Mouse (Mus musculus): ENCODE measurements around the gene Dhcr24.

Gene Dhcr24

DNA sequence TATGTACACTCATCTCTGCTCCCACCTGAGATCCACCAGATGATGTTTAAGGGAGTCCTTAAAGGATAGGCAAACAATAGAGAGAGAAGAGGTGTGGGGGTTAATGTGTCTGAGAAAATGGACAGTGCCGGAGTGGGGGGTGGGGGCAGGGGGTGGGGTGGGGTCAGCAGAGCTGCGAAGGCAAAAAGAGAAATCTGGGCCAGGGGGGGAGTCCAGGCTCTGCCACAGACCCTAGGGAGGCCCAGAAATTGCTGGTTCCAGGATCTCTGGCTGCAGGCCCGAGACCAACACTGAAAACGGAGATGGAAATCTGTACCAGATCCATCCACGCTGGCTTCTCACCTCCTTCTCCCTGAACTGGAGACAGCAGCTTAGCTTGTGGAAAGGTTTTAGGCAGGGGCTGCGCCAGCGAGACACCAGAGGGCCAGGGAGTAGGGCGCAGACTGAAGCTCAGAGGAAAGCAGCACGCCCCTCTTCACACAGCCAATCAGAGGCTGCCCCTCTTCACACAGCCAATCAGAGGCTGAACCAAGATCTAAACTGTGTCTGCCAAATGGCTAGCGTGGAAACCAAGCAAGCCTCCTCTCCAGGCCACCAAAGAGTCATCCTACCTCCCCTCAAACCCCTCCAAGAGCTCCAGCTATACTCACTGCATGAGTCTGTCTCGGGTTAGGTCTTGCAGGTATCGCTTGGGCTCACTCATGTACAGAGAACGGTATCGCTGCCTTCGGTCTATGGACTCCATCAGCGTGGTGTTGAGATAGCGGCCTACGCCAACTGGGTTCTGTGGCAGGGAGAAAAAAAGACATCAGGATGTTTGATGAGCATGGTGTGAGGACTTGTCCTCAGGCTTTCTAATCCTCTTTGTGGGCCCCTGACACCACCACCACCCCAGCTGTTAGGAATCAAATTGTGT, 46.1 kb downstream of the Dhcr24 start:
- DNase-seq (ENCODE audit: low spot score) = no peak

DNA sequence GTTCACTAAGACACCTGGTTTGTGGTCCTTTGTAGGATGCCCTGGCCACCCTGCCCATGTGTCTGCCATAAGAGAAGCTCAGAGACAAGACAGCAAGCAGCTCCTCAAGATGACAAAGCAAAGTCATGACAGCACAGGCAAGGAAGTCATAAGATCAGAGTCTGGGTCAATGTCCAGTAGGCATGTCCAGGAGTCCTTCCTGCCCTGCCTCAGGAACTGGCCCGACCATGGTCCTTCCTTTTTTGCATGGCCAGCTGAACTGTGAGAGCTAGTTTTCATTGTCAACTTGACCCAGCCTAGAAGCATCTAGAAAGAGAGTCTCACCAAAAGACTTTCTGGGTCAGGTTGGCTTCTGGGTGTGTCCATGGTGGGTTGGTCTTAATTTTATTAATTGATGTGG, 47.1 kb downstream of the Dhcr24 start:
- DNase-seq (ENCODE audit: low spot score) = no peak

DNA sequence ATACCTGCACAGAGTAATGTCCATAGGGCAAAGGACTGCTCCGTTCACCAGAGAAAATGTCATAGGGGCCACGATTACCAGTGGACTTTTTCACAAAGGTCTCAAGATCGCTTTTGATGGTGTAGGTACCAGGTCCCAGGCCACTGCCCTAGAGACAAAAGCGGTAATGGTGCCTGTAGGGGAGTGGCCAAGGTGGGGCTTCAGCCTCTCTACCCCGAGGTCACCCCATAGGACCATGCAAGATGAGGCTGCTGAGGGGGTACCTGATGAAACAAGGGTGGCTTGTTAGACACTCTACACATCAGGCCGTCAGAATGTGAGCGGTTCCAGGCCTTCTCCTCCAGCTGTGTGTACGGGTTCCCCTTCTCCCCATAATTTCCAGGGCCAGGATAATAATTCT, 52.3 kb downstream of the Dhcr24 start:
- DNase-seq (ENCODE audit: low spot score) = no peak

DNA sequence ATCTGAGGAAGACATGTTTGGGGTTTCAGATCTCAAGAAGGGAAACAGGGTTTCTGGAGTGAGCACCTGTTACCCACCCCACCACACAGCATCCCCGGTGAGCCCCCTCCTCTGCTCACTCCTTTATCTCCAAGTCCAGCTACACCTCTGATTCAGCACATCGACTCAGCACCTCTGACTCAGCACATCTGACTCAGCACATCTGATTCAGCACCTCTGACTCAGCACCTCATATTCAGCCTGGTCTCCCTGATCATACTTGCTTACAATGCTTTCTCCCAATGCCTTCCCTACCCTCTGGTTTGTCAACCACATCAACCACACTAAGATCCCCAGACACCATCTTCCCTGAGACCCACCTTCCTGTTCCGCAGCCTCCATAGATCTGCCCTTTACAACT, 52.7 kb downstream of the Dhcr24 start:
- DNase-seq (ENCODE audit: low spot score) = no peak

DNA sequence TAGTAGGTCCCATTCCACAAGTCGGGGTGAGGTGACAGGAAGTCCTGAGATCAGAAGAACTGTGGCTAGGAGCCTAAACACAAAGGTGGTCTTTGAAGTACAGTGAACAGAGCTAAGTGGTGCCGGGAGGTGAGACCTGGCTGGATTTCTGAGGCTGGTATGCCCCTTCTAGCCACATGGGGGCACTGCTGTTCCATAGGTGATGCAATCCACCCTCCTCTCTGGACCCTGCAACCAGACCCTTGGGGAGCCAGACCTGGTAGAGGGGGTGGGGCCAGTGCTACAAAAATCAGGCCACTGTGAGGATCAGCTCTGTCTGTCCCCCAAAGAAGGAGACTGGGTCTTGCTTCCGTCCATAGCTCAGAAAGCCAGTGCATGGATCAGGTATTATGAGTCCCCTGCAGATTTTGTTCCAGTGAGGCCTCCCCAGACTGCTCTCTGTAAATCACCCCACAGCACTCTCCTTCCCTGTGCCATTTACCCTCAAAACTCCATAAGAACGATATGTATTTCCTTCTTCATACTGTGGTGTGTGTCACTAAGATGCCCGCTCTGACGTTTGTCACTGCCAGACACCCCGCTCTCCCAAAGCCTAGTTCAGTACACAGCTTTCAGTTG, 53.5 kb downstream of the Dhcr24 start:
- DNase-seq (ENCODE audit: low spot score) = peak; percentile 55

DNA sequence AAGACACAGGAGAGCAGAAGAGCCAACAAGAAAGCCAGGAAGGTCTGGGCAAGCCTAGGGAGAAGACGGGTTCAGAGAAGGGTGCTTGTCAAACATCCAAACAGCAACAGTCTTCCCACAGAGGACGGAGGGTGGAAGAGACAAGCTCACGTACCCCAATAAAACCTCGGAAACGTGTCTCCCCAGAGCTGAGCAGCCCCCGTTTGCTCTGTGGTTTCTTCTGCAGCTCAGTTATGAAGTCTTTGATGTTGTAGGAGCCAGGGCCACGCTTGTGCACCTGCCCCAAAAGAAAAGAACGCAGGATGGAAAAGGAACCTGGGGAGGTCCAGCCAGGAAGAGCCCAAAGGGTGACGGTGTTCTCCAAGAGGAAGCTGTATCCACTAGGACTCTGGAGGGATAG, 54.0 kb downstream of the Dhcr24 start:
- no peak for DNase-seq (ENCODE audit: low spot score)

DNA sequence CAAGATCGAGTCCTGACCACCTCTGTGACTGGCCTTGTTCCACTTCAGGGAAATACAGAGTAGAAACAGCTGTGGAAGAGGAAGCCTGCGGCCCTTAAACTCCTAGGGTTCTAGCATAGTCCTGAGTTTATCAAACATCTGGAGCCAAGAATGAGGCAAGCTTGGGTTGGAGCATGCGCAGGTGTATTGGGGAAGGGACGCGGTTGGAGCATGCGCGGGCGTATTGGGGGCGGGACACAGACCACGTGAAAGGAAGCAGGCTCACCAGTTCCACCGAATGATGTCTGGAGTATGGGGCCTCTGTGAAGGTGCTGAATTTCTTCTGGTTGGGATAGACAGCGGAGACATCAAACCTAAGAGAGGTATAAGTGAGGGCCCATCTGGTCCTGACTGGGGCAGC, 54.8 kb downstream of the Dhcr24 start:
- DNase-seq (ENCODE audit: low spot score) = no peak

DNA sequence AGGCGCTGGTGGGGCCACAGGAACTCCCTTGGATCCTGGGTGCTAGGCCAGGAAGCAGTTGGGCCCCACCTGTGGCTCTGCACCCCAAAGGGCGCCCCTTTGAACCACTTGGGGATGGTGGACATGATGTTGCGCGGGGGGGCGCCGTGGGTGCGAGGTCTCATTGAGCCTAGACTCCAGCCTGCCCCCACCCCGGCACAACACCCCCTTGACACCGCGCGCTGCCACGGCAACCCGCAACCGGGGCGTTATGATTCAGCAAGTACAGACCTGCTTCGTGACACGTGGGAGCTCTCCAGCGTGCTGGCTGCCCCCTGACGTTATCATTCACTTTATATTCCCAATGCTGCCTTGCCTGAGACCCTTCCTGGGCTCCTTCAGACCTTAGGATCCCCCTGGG, 56.2 kb downstream of the Dhcr24 start, which contains the start of gene Lexm:
Gene Lexm (minus strand): TSS at position 186 of the 400 bp plus-strand sequence.
- no peak for DNase-seq (ENCODE audit: low spot score)

DNA sequence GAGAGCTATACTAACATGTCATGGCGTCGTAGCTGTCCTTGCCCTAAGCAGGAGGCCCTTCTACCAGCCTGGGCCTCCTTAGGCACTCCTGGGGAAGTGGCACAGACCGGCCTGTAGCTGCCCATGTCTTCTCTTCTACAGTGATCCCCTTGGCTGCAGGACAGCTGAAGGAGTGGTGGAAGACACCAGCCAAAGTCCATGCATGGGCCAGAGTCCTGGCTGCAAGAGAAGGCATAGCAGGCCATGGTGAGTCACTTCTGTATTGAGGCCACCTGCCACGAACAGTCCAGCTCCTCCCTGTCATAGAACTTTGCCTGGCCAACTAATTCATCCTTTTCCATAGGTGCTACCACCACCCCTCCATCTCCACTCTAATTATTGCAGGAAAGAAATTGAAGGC, 58.1 kb downstream of the Dhcr24 start:
- DNase-seq (ENCODE audit: low spot score) = no peak

DNA sequence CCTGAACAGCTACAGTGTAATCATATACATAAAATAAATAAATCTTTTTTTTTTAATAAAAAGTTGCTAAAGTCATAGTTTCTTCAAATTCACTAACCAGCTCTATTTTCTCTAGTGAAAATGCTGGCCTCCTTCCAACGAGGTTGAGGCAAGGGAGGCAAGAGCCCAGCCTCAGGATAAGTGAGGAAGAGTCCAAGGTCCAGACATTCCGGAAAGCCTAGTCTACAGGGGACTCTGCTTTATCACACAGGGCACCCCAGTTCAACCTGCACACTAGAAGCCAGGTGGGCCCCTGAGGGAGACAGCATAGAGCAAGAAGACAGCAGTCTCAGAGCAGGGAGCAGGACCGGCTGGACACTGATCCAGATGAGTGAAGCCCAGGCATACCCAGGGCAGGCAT, 60.6 kb downstream of the Dhcr24 start:
- no peak for DNase-seq (ENCODE audit: low spot score)

DNA sequence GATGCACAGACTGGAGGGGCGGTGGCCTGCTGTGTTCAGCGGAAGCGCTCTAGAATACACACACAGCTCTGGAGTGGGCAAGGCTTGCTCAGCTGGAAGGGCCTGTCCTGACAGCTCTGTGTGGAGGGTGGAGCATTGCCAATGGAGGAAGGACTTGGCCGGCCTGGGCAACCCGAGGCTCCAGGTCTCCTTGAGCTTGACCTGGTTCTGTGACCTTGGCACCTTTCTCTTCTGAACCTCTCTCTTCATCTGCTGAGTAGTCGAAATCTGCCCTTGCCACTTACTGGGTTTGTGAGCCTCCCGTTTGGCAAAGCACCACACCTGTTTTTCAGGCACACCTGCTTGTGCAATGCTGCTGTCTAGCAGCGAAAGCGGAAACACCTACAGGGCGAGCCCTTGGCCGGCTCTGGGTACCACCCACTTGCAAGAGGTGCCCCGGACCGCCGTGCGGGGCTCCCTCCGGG, 61.2 kb downstream of the Dhcr24 start, which contains the start of gene Ttc22:
Gene Ttc22 (plus strand): TSS at position 403 of the 464 bp plus-strand sequence.
- no peak for DNase-seq (ENCODE audit: low spot score)

DNA sequence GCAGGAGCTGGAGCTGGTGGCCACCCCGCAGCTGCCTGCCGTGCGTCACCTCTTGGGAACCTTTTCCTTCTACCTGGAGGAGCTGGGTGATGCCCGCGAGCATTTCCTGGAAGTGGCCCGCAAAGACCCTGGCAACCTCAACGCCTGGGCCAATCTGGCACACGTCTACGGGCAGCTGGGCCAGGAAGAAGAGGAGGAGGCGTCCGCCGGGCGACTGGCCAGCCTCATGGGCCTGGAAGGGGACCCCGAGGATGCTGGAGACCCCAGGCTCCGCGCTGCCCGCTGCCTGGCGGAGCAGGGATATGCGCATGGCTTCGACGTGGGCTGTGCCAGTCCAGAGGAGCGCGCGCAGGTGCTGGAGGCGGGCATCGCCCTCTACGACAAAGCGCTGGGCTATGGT, 61.9 kb downstream of the Dhcr24 start:
- DNase-seq (ENCODE audit: low spot score) = no peak

DNA sequence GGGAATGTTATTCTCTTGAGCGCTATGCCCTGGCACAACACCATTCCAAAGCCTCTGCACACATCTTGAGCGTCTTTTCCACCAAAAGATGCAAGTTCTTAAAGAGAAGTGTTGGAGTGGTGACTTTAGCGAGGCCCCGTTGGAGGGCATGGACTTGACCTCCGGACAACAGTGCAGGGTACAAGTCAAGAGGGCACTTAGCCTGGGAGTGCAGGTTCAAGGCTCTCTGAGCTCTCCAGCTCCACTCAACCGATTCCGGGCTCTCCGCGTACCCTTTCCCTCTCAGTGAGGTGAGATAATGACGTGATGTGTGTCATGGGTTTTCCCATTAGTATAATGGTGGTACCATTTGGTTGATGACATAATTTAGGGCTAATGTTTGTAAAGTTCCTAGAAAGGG, 63.4 kb downstream of the Dhcr24 start:
- no peak for DNase-seq (ENCODE audit: low spot score)

DNA sequence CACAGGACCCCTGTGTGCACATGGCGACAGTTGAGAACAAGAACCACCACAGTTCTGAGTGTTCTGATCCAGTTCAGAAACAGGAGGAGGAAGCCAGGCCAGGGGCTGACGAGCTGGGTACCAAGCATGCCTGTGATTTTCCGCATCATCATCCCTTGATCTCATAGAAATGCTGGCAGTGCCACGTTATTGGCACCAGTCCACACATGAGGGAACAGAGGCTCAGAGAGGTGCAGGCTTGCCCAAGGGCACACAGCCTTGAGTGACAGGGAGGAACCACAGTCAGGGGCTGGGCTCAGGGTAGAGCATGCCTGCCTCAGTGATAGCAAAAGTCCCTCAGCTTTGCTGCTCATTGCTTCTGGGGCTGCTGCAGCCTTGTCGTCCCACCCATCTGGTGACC, 67.0 kb downstream of the Dhcr24 start:
- DNase-seq (ENCODE audit: low spot score) = no peak

DNA sequence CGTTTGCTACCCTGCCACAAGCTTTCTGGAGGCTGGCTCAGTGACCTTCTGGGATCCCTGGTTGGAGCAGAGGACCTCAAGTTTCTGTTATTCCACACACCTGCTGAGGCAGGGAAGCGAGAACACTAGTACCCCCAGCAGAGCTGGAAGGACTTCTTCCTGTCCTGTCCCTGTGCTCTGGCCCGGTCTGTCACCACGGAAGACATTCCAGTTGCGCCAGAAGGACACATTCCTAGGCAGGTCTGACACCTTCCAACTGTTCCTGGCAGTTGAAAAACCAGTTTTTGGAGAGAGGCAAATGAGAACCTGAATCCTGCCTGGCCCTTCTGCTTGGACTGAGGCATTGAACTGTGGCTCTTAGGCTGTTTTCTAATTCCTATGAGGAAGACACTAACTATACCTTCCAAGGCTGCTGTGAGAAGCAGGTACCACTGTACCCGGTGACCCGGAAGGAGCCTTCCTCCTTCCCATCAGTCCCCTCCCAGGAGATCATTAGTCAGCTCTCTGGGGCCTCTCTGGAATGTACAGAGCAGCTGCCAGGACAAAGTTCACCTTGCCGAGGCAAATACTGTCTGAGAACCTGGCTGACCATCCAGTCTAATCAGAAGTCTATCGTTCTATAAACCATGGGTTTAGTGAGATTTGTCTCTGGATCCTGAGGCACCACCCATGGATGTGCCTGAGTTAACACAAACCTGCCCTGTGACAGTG, 68.0 kb downstream of the Dhcr24 start:
- DNase-seq (ENCODE audit: low spot score) = no peak

DNA sequence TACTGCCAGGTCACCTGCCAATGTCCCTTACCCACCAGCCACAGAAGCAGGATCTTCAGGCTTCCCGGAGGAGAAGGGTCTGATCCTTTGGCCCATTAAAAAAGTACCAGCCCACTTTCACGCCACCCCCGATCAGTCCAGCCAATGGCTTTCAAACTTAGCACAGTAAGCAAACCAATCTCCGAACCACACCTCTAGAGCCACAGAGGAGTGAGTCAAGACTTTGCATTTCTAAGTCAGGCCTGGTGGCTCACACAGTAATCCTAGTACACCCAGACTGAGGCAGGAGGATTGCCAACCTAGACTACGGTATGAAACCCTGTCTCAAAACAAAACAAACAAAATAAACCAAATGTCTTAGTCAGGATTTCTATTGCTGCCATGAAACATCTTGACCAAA, 68.5 kb downstream of the Dhcr24 start:
- DNase-seq (ENCODE audit: low spot score) = no peak

DNA sequence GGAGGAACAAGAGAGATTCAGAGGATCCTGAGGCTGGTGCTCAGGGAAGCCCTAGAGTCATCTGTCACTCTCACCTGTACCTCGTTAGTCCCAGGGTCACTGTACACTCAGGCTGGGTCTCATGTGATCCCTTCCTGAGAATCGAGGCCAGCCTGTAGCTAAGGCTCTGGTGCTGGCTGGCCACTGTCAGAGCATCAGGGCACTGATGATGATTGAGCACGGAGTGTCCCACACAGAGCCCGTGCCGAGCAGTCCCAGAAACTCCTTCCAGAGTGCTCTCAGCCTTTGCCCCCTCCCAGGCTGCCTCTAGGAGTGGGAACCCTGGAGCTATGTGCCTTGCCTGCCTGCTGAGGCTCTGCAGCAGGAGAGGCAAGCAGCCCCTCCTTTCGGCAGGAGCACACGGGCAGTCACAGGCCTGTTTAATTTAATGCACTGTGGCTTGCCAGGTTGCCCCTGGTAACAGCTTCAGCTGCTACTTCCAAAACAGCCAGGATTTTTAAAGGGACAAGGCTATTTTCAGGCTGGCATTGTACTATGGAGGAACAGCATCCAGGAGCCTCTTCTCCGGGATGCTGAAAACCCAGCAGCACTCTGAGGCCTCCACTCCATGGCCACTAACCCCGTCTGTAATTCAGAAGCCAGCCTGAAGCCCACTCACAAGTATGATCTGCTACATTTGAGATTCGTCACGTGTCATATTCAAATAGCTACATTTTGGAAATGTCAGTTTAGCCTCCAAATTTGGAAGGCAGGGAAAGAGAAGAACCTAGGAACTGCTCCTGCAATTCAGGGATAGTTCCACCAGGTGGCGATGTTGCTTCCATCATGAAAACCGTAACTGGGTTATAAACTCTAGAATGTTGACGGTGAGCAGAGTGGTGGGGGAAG, 69.7 kb downstream of the Dhcr24 start:
- DNase-seq (ENCODE audit: low spot score) = peak; percentile 84

DNA sequence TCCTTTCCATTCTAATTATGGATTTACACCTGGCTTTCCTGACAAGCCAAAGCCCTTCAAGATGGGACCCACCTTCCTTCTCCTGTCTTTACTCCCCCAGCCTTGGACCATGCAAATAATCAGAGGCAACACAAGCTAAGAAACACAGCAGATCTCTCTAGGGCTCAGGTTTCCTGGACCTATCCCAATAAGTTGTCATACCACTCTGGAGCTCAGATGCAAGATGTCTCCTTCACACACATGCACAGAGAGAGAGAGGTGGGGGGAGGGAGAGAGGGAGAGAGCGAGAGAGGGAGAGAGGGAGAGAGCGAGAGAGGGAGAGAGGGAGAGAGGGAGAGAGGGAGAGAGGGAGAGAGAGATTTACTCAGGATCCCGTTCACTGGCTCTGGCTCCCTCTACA, 71.5 kb downstream of the Dhcr24 start:
- DNase-seq (ENCODE audit: low spot score) = no peak

DNA sequence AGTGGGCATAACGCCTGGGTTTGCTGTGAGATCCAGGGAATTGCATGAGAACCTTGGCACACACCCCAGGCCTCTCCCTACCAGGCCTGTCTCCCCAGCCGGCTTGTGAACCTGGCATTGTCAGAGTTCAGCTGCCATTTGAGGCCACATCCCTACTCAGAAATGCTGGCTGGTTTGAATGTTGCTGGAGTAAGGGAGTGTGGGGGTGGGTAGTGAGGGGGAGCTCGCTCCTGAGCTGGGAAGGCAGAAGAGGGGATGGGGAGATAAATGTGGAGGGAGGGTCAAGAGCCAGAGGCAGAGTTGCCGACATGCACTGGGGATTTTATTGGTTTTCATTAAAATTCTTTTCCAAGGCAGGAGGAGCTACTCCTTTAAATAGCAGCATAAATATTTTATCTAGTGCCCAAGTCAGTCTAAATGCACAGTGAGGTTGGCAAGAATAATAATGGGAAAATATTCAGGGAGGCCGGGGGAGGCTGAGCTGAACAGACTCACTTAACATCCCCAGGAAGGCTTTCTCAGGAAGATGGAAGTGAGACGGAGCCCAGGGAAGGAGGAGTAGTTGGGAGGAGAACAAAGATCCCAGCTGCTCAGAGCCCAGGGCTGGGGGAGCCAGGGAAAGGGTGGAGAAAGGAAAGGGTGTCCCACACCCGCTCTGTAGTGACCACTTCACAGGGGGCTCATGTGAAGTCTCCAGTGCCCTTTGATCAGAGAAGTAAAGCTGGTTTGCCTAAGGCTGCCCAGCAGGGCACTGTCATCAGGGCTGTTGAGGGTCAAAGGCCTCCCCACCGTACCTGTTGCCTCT, 72.6 kb downstream of the Dhcr24 start:
- DNase-seq (ENCODE audit: low spot score) = peak; percentile 38

DNA sequence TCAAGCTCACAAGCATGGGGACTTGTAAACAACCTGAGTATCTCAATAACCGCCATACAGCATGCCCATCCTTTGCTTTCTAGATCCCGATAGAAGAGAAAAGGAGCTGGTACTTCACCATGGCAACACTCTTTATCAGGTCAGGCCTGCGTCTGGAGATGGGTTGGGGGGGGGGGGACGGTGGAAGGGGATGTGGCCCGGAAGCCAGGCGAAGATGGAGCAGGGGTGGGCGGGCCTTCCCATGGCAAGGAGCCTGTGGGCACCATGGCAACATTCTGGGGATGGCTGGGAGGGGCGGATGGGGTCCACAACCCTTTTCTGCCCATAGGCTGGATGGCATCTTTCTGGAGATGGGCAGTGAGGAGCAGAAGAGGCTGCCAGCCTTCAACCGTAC, 73.2 kb downstream of the Dhcr24 start:
- no peak for DNase-seq (ENCODE audit: low spot score)
